Mouse (Mus musculus) monocyte, adult 59 days (primary cell): ENCODE results near the gene Ovol1. TPM values are rescaled to one million over a fixed set of nuclear protein-coding genes. Genes with fewer than 3 reads are reported as not detected.

Experiments used
- total RNA-seq, 2 experiments: library from RNA; stranded (reverse); gene quantifications; one replicate each; pipeline ENCODE4 v1.2.4; 2023

Ovol1 gene
- total RNA-seq = not detected

DNA sequence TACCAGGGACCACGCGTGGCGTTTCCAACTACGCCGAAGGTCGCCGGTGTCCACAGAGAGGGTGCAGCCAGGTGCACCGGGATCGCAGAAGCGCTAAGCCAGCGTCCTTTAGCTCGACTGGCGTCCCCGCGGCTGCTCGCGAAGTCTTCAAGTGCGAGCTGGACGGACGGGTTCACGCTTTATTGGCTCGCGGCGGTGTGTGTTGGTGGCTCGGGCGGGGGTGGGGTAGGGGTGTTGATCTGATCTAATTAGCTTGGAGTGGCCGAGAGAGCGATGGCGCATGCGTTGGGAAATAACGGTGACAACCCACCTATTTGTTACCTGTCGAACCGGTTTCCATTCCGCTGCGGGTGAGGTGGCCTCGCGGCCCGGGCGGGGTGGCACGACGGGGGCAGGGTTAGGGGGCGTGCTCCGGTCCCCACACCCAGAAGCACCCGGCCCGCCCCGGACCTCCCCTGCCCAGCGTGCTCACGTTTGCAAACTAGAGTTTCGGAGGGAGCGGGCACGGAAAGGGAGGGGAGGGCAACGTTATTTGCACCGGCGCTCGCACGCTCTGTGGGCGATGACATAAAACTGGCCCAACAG is at the start of gene Ovol1:
Ovol1 (minus strand) TSS at position 190 of the 585 bp plus-strand sequence.

DNA sequence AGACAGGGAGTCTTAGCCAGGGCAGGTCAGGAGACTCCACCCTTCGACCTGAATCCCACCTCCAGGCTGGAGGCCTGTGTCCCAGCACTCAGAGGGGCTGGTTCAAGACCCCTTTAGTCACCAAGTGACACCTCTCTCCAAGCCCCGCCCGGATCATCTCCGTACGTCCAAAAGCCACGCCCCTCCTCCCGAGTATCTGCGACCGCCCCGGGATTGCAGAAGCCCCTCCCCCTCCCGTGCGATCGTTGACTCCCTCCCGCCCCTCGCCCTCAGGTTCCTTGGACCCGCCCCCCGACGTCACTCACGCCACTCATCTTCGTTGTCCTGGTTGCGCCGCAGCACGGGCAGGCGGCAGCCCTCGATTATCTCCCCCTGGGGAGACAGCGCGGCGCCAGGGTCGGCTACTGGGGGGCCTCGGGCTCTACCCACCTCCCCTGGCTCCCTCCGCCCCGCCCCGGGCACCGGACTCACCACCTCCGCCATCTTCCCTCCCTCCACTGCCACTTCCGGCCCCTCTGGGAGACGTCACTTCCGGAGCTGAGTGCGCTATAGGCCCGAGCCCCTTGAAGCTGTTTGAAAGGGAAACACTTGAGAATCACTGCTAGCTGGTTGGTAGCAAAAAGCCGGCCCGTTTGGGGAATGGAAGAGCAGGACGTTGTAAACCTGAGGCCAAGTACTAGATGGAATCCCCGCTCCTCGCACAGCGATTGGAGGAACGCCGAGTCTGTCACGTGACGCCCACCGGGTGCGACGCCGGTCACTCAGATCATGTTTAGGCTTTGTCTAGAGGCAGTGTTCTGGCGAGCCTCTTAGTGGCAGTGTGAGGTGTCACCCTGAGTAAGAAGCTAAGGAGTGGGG is 49.3 kb upstream of the Ovol1 start, which contains the start of gene Kat5:
Kat5 (minus strand) TSS at position 691 of the 858 bp plus-strand sequence.

DNA sequence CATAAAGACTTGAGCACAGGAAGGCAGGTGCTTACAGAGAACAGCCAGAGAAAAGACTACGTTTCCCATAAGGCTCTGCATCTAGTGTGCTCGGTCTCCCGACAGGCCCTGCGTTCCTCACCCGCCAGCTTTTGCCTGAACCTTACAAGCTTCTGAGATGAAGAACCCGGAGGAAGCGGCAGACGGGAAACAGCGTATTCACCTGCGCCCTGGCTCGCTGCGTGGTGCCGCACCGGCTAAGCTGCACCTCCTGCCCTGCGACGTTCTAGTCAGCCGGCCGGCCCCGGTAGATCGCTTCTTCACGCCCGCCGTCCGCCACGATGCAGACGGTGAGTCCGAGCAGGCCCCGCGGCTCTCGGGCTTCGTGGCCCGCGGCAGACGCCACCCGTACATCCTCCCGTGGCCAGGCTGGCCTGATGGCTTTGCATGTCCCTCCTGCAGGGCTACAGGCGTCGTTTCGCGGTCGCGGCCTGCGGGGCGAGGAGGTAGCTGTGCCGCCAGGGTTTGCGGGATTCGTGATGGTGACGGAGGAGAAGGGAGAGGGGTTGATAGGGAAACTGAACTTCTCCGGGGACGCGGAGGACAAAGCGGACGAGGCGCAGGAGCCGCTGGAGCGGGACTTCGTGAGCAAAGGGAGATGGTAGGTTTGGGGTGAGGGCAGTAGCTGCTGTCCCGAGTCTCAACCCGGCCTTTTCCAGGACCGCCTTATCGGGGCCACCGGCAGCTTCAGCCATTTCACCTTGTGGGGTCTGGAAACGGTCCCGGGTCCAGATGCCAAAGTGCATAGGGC is 41.5 kb upstream of the Ovol1 start, which contains the start of gene Rnaseh2c:
Rnaseh2c (plus strand) TSS at position 122 of the 790 bp plus-strand sequence.

DNA sequence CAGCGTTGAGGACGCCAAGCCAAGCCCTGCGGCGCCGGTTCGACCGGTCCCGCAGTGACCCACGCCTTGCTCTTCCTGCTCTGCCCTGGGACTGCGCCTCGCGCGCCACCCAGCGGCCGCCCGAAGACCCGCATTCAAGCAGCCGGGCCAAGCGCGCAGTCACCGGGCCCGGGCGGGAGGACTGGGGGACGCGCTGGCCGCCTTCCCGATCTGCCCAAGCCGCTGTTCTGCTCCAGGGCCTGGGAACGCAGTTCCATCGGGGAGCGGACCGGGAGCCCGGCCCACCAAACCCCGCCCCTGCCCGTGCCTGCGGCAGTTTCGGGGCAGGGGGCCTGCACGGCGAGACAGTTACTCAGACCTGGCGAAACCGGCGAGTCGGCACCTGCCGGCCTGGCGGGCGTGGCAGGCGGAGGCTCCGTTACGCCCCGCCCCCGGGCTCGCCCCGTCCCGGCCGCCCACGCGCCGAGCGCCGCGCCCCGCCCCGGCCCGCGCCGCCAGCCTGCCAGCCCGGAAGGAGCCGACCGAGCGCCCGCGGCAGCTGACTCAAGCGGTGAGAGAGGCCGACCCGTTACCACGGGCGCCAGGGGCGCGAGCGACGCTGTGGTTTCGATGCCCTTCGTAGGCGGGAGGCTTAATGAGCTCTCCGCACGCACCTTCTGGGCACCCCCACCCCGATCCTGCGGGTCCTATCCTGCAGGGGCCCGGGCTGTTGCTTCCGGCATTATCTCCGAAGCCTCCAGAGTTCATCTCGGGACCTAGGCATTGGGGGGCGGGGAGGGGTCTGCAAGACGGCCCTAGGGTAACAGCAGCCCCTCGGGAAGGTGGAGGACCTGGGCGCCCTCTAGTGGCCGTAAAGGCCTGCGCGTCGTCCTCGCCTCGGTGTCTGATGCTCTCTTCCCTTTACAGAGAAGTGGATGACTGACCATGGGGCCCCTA is 7.4 kb upstream of the Ovol1 start, which contains the start of gene Ap5b1:
Ap5b1 (plus strand) TSS at position 492 of the 936 bp plus-strand sequence.

DNA sequence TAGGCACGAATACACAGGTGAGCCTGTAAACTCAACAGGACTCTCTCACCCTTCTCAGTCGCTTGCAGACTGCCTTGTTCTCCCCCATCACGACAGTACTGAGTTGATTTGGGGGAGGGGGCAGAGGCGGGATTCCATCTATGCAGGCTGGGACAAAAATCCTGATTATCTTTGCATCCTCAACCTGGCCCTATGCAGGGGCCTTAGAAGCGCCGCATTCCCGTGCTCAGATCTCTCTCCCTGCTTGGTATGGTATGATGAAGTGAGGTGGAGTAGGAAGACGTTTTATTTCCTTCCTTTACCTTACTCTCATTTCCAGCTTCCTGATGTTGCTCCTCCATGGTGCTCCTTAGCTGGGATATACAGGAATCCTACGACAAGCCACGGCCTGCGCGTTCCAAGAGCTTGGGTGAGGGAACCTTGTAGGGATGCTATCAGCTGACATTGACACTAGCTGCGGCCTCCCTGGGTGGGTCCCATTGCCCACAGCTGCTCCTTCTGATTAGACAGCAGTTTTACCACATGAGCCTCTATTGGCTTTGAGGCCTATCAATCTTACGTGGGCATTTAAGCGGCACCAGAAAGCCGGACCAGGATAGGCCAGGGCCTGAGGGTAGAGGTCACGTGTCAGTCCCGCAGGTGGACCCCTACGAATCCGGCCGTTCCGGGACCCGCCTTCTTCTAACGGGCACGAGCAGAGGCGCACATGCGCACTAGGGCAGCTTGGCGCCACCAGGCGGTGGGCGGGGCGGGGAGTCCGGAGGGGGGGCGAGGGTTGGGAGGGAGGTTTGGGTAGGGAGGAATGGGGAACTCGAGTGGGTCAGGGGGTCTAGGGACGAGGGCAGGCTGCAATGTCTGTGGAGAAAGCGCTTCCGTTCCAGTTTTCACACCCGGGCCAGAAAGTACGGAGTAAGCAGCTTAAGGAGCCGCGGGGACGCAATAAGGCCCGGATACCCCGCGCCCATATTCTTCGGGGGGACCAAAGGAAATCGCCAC is 50.1 kb downstream of the Ovol1 start, which contains the start of gene Snx32:
Snx32 (minus strand) TSS at position 508 of the 996 bp plus-strand sequence.

DNA sequence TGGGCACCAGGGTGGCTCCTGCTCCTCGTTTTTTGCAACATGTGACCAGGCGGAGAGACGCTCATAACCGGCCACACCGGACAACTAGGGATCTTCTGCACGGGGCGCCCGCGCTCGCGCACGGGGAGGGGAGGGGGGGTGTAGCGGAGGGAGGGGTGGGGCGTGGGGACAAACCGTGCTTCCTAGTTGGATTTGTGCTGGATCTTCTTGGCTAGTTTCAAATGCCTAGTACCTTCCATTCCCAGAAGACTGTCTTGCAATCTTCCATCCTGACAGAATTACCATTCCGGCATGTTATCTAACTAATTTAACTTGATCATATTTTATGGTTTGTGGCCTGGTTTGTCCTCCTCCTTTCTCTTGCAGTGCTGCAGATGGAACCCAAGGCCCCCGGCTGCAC is 56.8 kb downstream of the Ovol1 start, which contains the start of gene 1700020D05Rik:
1700020D05Rik (minus strand) TSS at position 101 of the 400 bp plus-strand sequence.

Other genes with a start within 250 kb of the Ovol1 start
- gene Catsper1, start 224.9 kb downstream of the Ovol1 start, total RNA-seq = not detected
- not detected for gene Cst6, start 211.1 kb downstream of the Ovol1 start, total RNA-seq
- 10 to 100 TPM; 17.1 to 24.3 TPM for gene Eif1ad, start 193.9 kb downstream of the Ovol1 start, total RNA-seq
- gene Banf1, start 193.5 kb downstream of the Ovol1 start, total RNA-seq = 10 to 100 TPM; 59.5 to 66.0 TPM
- 100 to 1,000 TPM; 129 to 130 TPM for gene Sart1, start 171.9 kb downstream of the Ovol1 start, total RNA-seq
- gene Tsga10ip, start 158.1 kb downstream of the Ovol1 start, total RNA-seq = not detected
- 100 to 1,000 TPM; 165 to 176 TPM for gene Drap1, start 135.7 kb downstream of the Ovol1 start, total RNA-seq
- gene AI837181, start 135.5 kb downstream of the Ovol1 start, total RNA-seq = 10 to 100 TPM; 46.9 to 52.7 TPM
- gene Fosl1, start 113.1 kb downstream of the Ovol1 start, total RNA-seq = 1 to 10 TPM; 2.0 to 3.2 TPM
- gene Ccdc85b, start 102.8 kb downstream of the Ovol1 start, total RNA-seq = 1 to 10 TPM; 3.7 to 4.6 TPM
- 10 to 100 TPM; 80.6 to 81.0 TPM for gene Fibp, start 100.0 kb downstream of the Ovol1 start, total RNA-seq
- gene Ctsw, start 92.1 kb downstream of the Ovol1 start, total RNA-seq = under 1 TPM; 0.46 to 0.73 TPM
- 1 to 10 TPM; 5.1 to 6.7 TPM for gene Efemp2, start 86.7 kb downstream of the Ovol1 start, total RNA-seq
- gene Mus81, start 72.2 kb downstream of the Ovol1 start, total RNA-seq = 10 to 100 TPM; 16.7 to 17.4 TPM
- 1,000 to 10,000 TPM; 1,345 to 1,440 TPM for gene Cfl1, start 70.2 kb downstream of the Ovol1 start, total RNA-seq
- gene 1700020D05Rik, start 56.9 kb downstream of the Ovol1 start, total RNA-seq = 1 to 10 TPM; 1.3 to 1.4 TPM
- 1 to 10 TPM; 2.0 to 4.9 TPM for gene Snx32, start 50.1 kb downstream of the Ovol1 start, total RNA-seq
- 10 to 100 TPM; 35.2 to 39.9 TPM for gene Ap5b1, start 7.4 kb upstream of the Ovol1 start, total RNA-seq
- 10 to 100 TPM; 64.5 to 74.1 TPM for gene Rnaseh2c, start 41.2 kb upstream of the Ovol1 start, total RNA-seq
- 10 to 100 TPM; 87.2 to 88.5 TPM for gene Kat5, start 49.6 kb upstream of the Ovol1 start, total RNA-seq
- gene Rela, start 76.8 kb upstream of the Ovol1 start, total RNA-seq = 100 to 1,000 TPM; 150 to 154 TPM
- gene Sipa1, start 103.1 kb upstream of the Ovol1 start, total RNA-seq = 100 to 1,000 TPM; 153 to 157 TPM
- 100 to 1,000 TPM; 113 to 114 TPM for gene Map3k11, start 128.1 kb upstream of the Ovol1 start, total RNA-seq
- 100 to 1,000 TPM; 112 to 131 TPM for gene Pcnx3, start 128.3 kb upstream of the Ovol1 start, total RNA-seq
- gene Kcnk7, start 143.7 kb upstream of the Ovol1 start, total RNA-seq = not detected
- 100 to 1,000 TPM; 236 to 244 TPM for gene Ehbp1l1, start 165.7 kb upstream of the Ovol1 start, total RNA-seq
- gene Fam89b, start 169.0 kb upstream of the Ovol1 start, total RNA-seq = 100 to 1,000 TPM in 1 of 2 experiments, 10 to 100 TPM in 1; 98.8 to 107 TPM
- gene Ltbp3, start 180.3 kb upstream of the Ovol1 start, total RNA-seq = 1 to 10 TPM; 3.8 to 5.4 TPM
- 100 to 1,000 TPM in 1 of 2 experiments, 10 to 100 TPM in 1; 92.2 to 100 TPM for gene Scyl1, start 210.8 kb upstream of the Ovol1 start, total RNA-seq